Mouse (Mus musculus): ENCODE results near the gene Mfn1. TPM values are rescaled to one million over a fixed set of nuclear protein-coding genes. Genes with fewer than 3 reads are reported as not detected.
A peak's percentile ranks its signal among the peaks of the same experiment; 100 is the strongest.

The Mfn1 gene
- polyA plus RNA-seq, 1 experiment from 2014 or later = 48.0 TPM

- Histone ChIP-seq H3K4me2 (no peak overlapping the region), H3K27ac (no peak overlapping the region), H3K9ac (no peak overlapping the region), H3K4me1 (peaks cover 28% of the 10 kb centered on the region), H3K4me3 (replicated peaks) (no peak overlapping the region), H3K36me3 (replicated peaks) (peaks cover 31% of the 10 kb centered on the region), H3K9me3 (no peaks in the 10 kb centered on the region), H3K27me3 (no peaks in the 10 kb centered on the region)
- no peak for ATAC-seq (ENCODE audit: low FRiP score)
Measured at GRCm38 (mm10) chr3:32513528-32513927, 15.7 kb upstream of the Mfn1 start.

GRCm38 (mm10) chr3:32527181-32527580 lies 2.1 kb upstream of the Mfn1 start:
- H3K27me3 ChIP-seq = no peaks in the 10 kb centered on the region
- H3K36me3 ChIP-seq (replicated peaks) = peaks cover 27% of the 10 kb centered on the region
- no peak overlapping the region for H3K4me2 ChIP-seq
- peaks cover 3% of the 10 kb centered on the region for H3K4me1 ChIP-seq
- H3K9ac ChIP-seq = no peak overlapping the region
- 96% methylated on average over 4 of the region's 4 CpGs for WGBS
- 0 out of 2 replicates have a peak, but pooled peaks cover 5% of the 10 kb centered on the region for H3K9me3 ChIP-seq
- no peak for ATAC-seq (ENCODE audit: low FRiP score)
- no peak overlapping the region for H3K4me3 ChIP-seq (replicated peaks)
- H3K27ac ChIP-seq = no peak overlapping the region

- peak overlapping the region; percentile 71 for H3K4me2 ChIP-seq
- ATAC-seq (ENCODE audit: low FRiP score) = no peak
- WGBS = 13% methylated on average over 5 of the region's 5 CpGs
- no peak overlapping the region for H3K27ac ChIP-seq
- peaks cover 19% of the 10 kb centered on the region for H3K36me3 ChIP-seq (replicated peaks)
- H3K27me3 ChIP-seq = no peaks in the 10 kb centered on the region
- peak overlapping the region; percentile 87 for H3K4me3 ChIP-seq (replicated peaks)
- H3K9ac ChIP-seq = peak overlapping the region; percentile 80; the same call in 1 of the 2 replicates
- H3K9me3 ChIP-seq = 0 out of 2 replicates have a peak, but pooled peaks cover 5% of the 10 kb centered on the region
- peaks cover 3% of the 10 kb centered on the region for H3K4me1 ChIP-seq
Measured at GRCm38 (mm10) chr3:32530041-32530440, 776 bp downstream of the Mfn1 start.

- H3K4me1 ChIP-seq = no peaks in the 10 kb centered on the region
- no peak overlapping the region for H3K4me2 ChIP-seq
- WGBS = 72% methylated on average over 1 of the region's 1 CpGs
- H3K27ac ChIP-seq = no peak overlapping the region
- ATAC-seq (ENCODE audit: low FRiP score) = no peak
- no peak overlapping the region for H3K9ac ChIP-seq
- peaks cover 29% of the 10 kb centered on the region for H3K36me3 ChIP-seq (replicated peaks)
- no peaks in the 10 kb centered on the region for H3K27me3 ChIP-seq
- no peaks in the 10 kb centered on the region for H3K9me3 ChIP-seq
- no peak overlapping the region for H3K4me3 ChIP-seq (replicated peaks)
Measured at GRCm38 (mm10) chr3:32535692-32536091, 6.4 kb downstream of the Mfn1 start.

- Histone ChIP-seq H3K36me3 (replicated peaks) (peaks cover 29% of the 10 kb centered on the region), H3K27me3 (no peaks in the 10 kb centered on the region), H3K9ac (no peak overlapping the region), H3K4me1 (no peaks in the 10 kb centered on the region), H3K9me3 (no peaks in the 10 kb centered on the region), H3K27ac (no peak overlapping the region), H3K4me2 (no peak overlapping the region), H3K4me3 (replicated peaks) (no peak overlapping the region)
- WGBS = 55% methylated on average over 1 of the region's 1 CpGs
- no peak for ATAC-seq (ENCODE audit: low FRiP score)
Measured at GRCm38 (mm10) chr3:32537556-32537955, 8.3 kb downstream of the Mfn1 start.

DNA sequence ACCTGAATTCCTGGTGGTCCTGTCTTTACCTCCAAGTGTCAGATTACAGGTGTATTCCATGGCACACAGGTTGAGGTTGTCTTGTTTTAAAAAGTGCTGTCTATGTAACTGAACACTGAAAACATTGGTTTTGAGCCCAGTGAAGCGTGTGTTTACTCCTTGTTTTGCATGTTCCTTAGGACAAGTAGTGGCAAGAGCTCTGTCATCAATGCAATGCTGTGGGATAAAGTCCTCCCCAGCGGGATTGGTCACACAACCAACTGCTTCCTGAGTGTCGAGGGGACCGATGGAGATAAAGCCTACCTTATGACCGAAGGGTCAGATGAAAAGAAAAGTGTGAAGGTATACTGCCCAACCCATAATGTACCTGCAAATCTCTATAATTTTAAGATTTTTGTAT lies 8.8 kb downstream of the Mfn1 start:
- ATAC-seq (ENCODE audit: low FRiP score) = no peak
- Histone ChIP-seq H3K4me2 (no peak overlapping the region), H3K27ac (no peak overlapping the region), H3K27me3 (no peaks in the 10 kb centered on the region), H3K9ac (no peak overlapping the region), H3K9me3 (no peaks in the 10 kb centered on the region), H3K4me3 (replicated peaks) (no peak overlapping the region), H3K4me1 (no peaks in the 10 kb centered on the region), H3K36me3 (replicated peaks) (peaks cover 34% of the 10 kb centered on the region)
- WGBS = 94% methylated on average over 5 of the region's 5 CpGs

DNA sequence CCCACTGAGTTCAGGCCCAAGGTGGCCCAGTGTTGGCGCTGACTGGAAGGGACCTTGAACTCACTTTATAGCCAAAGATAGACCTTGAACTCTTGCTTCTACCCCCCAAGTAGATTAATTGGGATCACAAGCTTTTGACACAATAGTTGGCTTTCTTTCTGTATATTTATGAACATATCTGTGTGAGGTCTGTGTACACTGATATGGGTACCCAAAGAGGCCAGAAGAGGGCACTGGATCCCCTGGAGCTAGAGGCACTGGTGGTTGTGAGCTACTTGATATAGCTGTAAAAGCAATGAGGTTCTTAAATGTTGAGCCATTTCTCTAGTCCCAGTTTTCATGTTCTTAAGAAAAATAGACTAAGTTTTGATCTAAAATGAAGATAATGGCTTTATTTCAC lies 23.8 kb downstream of the Mfn1 start:
- H3K36me3 ChIP-seq (replicated peaks) = peaks cover 32% of the 10 kb centered on the region
- no peak overlapping the region for H3K4me3 ChIP-seq (replicated peaks)
- H3K27ac ChIP-seq = no peak overlapping the region
- ATAC-seq (ENCODE audit: low FRiP score) = no peak
- H3K9ac ChIP-seq = no peak overlapping the region
- H3K27me3 ChIP-seq = no peaks in the 10 kb centered on the region
- H3K9me3 ChIP-seq = no peaks in the 10 kb centered on the region
- WGBS = 100% methylated on average over 1 of the region's 1 CpGs
- H3K4me1 ChIP-seq = no peaks in the 10 kb centered on the region
- no peak overlapping the region for H3K4me2 ChIP-seq

GRCm38 (mm10) chr3:32563401-32563800 lies 34.1 kb downstream of the Mfn1 start:
- Histone ChIP-seq H3K9me3 (no peaks in the 10 kb centered on the region), H3K27me3 (no peaks in the 10 kb centered on the region), H3K27ac (no peak overlapping the region), H3K4me3 (replicated peaks) (no peak overlapping the region), H3K4me2 (no peak overlapping the region), H3K4me1 (no peaks in the 10 kb centered on the region), H3K9ac (no peak overlapping the region), H3K36me3 (replicated peaks) (peaks cover 41% of the 10 kb centered on the region)
- ATAC-seq (ENCODE audit: low FRiP score) = no peak
- 93% methylated on average over 6 of the region's 6 CpGs for WGBS

- H3K36me3 ChIP-seq (replicated peaks) = peaks cover 60% of the 10 kb centered on the region
- H3K4me2 ChIP-seq = no peak overlapping the region
- H3K4me3 ChIP-seq (replicated peaks) = no peak overlapping the region
- no peak overlapping the region for H3K27ac ChIP-seq
- WGBS = 91% methylated on average over 2 of the region's 2 CpGs
- no peaks in the 10 kb centered on the region for H3K27me3 ChIP-seq
- no peaks in the 10 kb centered on the region for H3K9me3 ChIP-seq
- ATAC-seq (ENCODE audit: low FRiP score) = no peak
- H3K4me1 ChIP-seq = no peaks in the 10 kb centered on the region
- H3K9ac ChIP-seq = no peak overlapping the region
Measured at GRCm38 (mm10) chr3:32573086-32573485, 43.8 kb downstream of the Mfn1 start.

GRCm38 (mm10) chr3:32573881-32574280 lies 44.6 kb downstream of the Mfn1 start:
- Histone ChIP-seq H3K9ac (no peak overlapping the region), H3K27ac (no peak overlapping the region), H3K9me3 (no peaks in the 10 kb centered on the region), H3K27me3 (no peaks in the 10 kb centered on the region), H3K4me1 (no peaks in the 10 kb centered on the region), H3K4me3 (replicated peaks) (no peak overlapping the region), H3K4me2 (no peak overlapping the region), H3K36me3 (replicated peaks) (peaks cover 54% of the 10 kb centered on the region)
- WGBS = 37% methylated on average over 9 of the region's 9 CpGs
- ATAC-seq (ENCODE audit: low FRiP score) = no peak

- no peak overlapping the region for H3K4me2 ChIP-seq
- no peaks in the 10 kb centered on the region for H3K27me3 ChIP-seq
- no peaks in the 10 kb centered on the region for H3K4me1 ChIP-seq
- H3K27ac ChIP-seq = no peak overlapping the region
- ATAC-seq (ENCODE audit: low FRiP score) = no peak
- no peak overlapping the region for H3K4me3 ChIP-seq (replicated peaks)
- H3K36me3 ChIP-seq (replicated peaks) = peaks cover 42% of the 10 kb centered on the region
- WGBS = 92% methylated on average over 3 of the region's 3 CpGs
- H3K9ac ChIP-seq = no peak overlapping the region
- no peaks in the 10 kb centered on the region for H3K9me3 ChIP-seq
Measured at GRCm38 (mm10) chr3:32575151-32575550, 45.9 kb downstream of the Mfn1 start.

GRCm38 (mm10) chr3:32578772-32579171 lies 49.5 kb downstream of the Mfn1 start:
- H3K4me2 ChIP-seq = no peak overlapping the region
- H3K27me3 ChIP-seq = no peaks in the 10 kb centered on the region
- H3K27ac ChIP-seq = no peak overlapping the region
- H3K4me3 ChIP-seq (replicated peaks) = no peak overlapping the region
- H3K4me1 ChIP-seq = no peaks in the 10 kb centered on the region
- ATAC-seq (ENCODE audit: low FRiP score) = no peak
- 90% methylated on average over 5 of the region's 5 CpGs for WGBS
- no peaks in the 10 kb centered on the region for H3K9me3 ChIP-seq
- H3K36me3 ChIP-seq (replicated peaks) = peaks cover 61% of the 10 kb centered on the region
- H3K9ac ChIP-seq = no peak overlapping the region

DNA sequence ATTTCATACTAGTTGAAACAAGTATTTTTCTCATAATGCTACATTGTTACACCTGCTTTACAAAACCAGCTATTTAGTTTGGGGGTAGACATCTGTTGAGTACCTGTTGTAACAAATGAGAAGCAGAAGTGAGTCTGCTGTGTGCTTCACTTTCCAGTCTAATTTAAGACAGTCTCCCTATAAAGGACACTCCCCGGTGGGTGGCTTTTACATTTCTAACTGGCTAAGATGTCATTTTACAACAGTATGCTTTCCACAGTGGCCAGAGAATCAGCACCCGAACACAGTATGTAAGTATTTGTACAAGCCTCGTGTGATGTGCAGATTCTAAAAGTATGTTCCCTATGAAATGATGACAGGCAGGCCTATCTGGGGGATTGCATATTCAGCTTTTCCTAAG lies 51.5 kb downstream of the Mfn1 start:
- Histone ChIP-seq H3K9me3 (no peaks in the 10 kb centered on the region), H3K27ac (no peak overlapping the region), H3K36me3 (replicated peaks) (peaks cover 45% of the 10 kb centered on the region), H3K4me1 (no peaks in the 10 kb centered on the region), H3K4me2 (no peak overlapping the region), H3K4me3 (replicated peaks) (no peak overlapping the region), H3K27me3 (no peaks in the 10 kb centered on the region), H3K9ac (no peak overlapping the region)
- no peak for ATAC-seq (ENCODE audit: low FRiP score)
- WGBS = 79% methylated on average over 3 of the region's 3 CpGs
